Mouse (Mus musculus) liver, embryonic 11.5 days (tissue): ENCODE measurements at regions not wholly inside any gene's neighbourhood (a gene's known extent, or its start where the extent isn't known, plus 50 kb on each side); places are given as distances from the start of the nearest gene placed in this dataset.

Experiments
- ATAC-seq: fragments of 200-750 bp; cut with Nextera tagmentation; replicated peaks from 2 replicates; pipeline ENCODE4 v1.8.0; 2017; ENCODE audit warnings: moderate number of reproducible peaks, mild to moderate bottlenecking, moderate TSS enrichment, moderate library complexity; ENCODE audit not compliant: low FRiP score
- DNase-seq: peaks from one replicate; pipeline ENCODE4 v3.0.0-alpha.2; 2017; ENCODE audit warnings: low spot score
- H3K27ac ChIP-seq: fragments of 300-500 bp; sonication (generic); 2 replicates; pipeline ENCODE4 v1.5.1; 2014; ENCODE audit warnings: mild to moderate bottlenecking, low read depth, low read length, control low read depth
- H3K27me3 ChIP-seq: fragments of 300-500 bp; sonication (generic); replicated peaks from 2 replicates; pipeline ENCODE4 v1.6.1; 2014; ENCODE audit warnings: low read length, mixed read lengths; ENCODE audit not compliant: control insufficient read depth, insufficient read depth
- H3K36me3 ChIP-seq: fragments of 300-500 bp; sonication (generic); 2 replicates; pipeline ENCODE4 v1.6.1; 2014; ENCODE audit warnings: mild to moderate bottlenecking, low read length, moderate library complexity, mixed read lengths; ENCODE audit not compliant: control insufficient read depth, insufficient read depth
- H3K4me1 ChIP-seq: fragments of 300-500 bp; sonication (generic); replicated peaks from 2 replicates; pipeline ENCODE4 v1.6.1; 2014; ENCODE audit warnings: low read length, mixed read lengths; ENCODE audit not compliant: control insufficient read depth, insufficient read depth
- H3K4me2 ChIP-seq: fragments of 300-500 bp; sonication (generic); 2 replicates; pipeline ENCODE4 v1.6.1; 2014; ENCODE audit warnings: mild to moderate bottlenecking, control low read depth, moderate library complexity
- H3K4me3 ChIP-seq: fragments of 300-500 bp; sonication (generic); 2 replicates; pipeline ENCODE4 v1.5.1; 2014; ENCODE audit warnings: low read depth, low read length, control low read depth
- H3K9ac ChIP-seq: fragments of 300-500 bp; sonication (generic); 2 replicates; pipeline ENCODE4 v1.6.1; 2014; ENCODE audit warnings: low read depth, low read length, control low read depth
- H3K9me3 ChIP-seq: fragments of 300-500 bp; sonication (generic); 2 replicates; pipeline ENCODE4 v1.6.1; 2016; ENCODE audit warnings: low read length, inconsistent platforms, mixed read lengths; ENCODE audit not compliant: control insufficient read depth
- WGBS: fragments of 180-500 bp; shearing (Covaris S2); extraction: QIAGEN DNeasy Blood & Tissue Kit; methylation state at CpG from one replicate; pipeline ENCODE4 v1.1.7; 2014; 5-methylcytosine and 5-hydroxymethylcytosine counted together

DNA sequence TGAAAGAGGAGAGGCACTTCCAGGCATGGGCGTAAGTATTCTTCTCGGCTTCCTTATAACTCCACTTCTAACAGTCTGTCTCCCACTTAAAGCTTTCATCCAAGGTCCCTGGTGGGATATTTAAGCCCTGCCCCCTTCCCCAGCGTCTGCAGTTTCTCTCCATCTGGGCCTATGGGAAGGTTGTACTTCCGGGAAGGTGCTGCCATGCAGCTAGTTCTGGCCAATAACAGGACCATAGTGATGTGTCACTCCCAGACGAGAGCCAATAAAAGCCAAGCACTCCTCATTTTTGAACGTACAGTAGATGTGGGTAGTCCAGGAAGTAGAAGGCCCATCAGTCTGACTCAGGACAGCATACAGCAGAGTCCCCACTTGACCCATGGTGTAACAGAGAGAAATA, 121.0 kb downstream of the Drd1 start:
- Histone ChIP-seq H3K27ac (no peak overlapping the region), H3K27me3 (no peaks in the 10 kb centered on the region), H3K4me2 (no peak overlapping the region), H3K9ac (no peak overlapping the region), H3K4me1 (no peaks in the 10 kb centered on the region), H3K9me3 (no peaks in the 10 kb centered on the region), H3K36me3 (no peaks in the 10 kb centered on the region), H3K4me3 (no peak overlapping the region)
- ATAC-seq, result no peak
- DNase-seq, result no peak
- 75% methylated on average over 6 of the region's 6 CpGs for WGBS

DNA sequence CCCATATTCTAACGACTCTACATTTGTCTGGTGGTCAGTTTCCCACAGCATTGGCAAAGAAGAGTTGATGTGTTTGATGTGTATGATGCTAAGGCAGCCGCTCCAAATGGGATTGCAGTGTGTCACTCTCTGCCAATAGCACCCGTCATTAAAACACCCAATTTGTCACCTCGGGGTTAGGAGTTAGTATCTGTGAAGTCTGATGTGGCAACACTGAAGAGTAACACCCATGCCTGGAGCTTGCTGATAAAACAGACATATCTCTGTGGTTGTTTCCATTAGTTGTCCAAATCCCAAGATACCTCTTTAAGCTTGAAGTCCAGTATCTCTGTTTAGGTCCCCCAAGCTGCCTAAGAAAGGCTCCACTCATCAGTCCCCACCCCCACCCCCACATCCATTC, 129.4 kb downstream of the Drd1 start:
- 59% methylated on average over 4 of the region's 4 CpGs for whole genome bisulfite sequencing
- Histone ChIP-seq H3K27me3 (0 out of 2 replicates have a peak, but pooled peaks cover 2% of the 10 kb centered on the region), H3K4me2 (no peak overlapping the region), H3K4me1 (no peaks in the 10 kb centered on the region), H3K4me3 (no peak overlapping the region), H3K36me3 (no peaks in the 10 kb centered on the region), H3K9me3 (no peaks in the 10 kb centered on the region), H3K27ac (no peak overlapping the region), H3K9ac (no peak overlapping the region)
- peak; percentile 49; the same call in 1 of the 2 replicates for ATAC-seq
- DNase-seq, result no peak

DNA sequence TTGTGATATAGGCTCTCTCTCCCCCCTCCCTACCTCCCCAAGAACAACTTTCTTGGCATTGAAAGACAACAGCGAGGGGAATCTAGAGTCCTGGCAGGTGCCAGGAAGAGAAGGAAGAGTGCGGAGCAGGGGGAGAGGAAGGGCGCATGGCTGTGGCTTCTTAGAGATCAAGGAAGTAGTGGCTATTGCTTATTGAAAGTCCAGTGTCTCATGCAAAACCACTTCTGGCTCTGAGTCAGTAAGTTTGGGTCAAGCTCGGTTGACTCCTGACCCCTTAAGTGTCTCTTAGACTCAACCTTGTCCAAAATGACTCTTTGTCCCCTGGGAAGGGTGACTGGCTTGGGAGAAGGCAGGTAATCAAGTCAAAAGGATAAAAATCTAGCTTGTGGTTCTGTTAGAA, 131.1 kb downstream of the Drd1 start:
- WGBS, result 68% methylated on average over 4 of the region's 4 CpGs
- Histone ChIP-seq H3K9me3 (no peaks in the 10 kb centered on the region), H3K27me3 (0 out of 2 replicates have a peak, but pooled peaks cover 2% of the 10 kb centered on the region), H3K27ac (no peak overlapping the region), H3K4me3 (no peak overlapping the region), H3K4me1 (0 out of 2 replicates have a peak, but pooled peaks cover 4% of the 10 kb centered on the region), H3K9ac (no peak overlapping the region), H3K4me2 (no peak overlapping the region), H3K36me3 (no peaks in the 10 kb centered on the region)
- ATAC-seq (no peak), DNase-seq (no peak)

DNA sequence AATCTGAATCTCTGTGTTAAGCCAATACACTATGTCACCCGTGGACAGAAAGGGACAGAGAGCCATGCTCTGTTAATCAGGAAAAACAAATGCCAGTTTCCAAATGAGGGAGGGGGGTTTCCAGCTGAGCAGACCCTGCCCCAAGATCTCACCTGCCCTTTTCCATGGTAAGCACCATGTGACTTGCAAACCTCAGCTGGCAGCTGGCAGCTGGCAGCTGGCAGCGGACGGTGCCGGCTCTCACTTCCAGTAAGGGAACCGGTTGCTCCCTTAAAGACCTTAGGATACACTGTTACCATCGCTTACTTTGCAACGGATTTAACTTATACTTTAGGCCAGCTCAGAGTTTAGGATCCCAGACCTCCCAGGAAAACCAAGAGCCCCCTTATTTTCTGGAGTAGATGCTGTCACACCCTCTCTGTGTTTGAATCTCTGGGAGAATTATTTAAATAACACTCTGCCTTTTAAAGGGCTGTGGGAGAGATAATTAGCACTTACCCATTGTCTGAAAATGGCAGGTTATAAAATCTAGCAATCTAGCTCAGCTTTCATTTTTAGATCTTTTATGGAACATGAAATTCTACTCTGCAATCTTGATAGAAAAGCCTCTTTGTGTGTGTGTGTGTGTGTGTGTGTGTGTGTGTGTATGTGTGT, 131.7 kb downstream of the Drd1 start:
- no peaks in the 10 kb centered on the region for H3K27me3 ChIP-seq
- ATAC-seq (no peak), DNase-seq (no peak)
- H3K4me1 ChIP-seq, result 0 out of 2 replicates have a peak, but pooled peaks cover 4% of the 10 kb centered on the region
- no peak overlapping the region for H3K9ac ChIP-seq
- H3K27ac ChIP-seq, result no peak overlapping the region
- WGBS, result 82% methylated on average over 7 of the region's 7 CpGs
- no peaks in the 10 kb centered on the region for H3K36me3 ChIP-seq
- no peak overlapping the region for H3K4me2 ChIP-seq
- no peak overlapping the region for H3K4me3 ChIP-seq
- H3K9me3 ChIP-seq, result no peaks in the 10 kb centered on the region

DNA sequence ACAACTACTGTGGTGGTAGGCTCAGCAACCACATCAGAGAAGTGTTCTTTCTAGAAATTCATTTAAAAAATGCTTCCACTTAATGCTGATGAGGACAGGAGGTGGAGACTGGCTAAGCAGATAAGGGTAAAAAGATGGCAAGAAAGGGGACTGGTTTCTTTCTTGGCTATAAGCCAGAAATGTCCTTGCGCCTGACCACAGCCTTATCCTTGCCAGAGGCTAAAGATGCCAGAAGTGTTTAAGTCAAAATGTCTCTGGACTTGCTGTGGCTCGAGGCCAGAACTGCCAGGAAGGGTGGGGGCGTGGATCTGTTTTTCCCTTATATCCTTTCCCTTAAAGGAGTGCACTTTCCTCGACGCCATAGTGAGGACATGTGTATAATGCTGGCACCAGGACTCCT, 133.7 kb downstream of the Drd1 start:
- Histone ChIP-seq H3K4me3 (no peak overlapping the region), H3K27ac (no peak overlapping the region), H3K27me3 (no peaks in the 10 kb centered on the region), H3K4me2 (no peak overlapping the region), H3K36me3 (no peaks in the 10 kb centered on the region), H3K4me1 (0 out of 2 replicates have a peak, but pooled peaks cover 4% of the 10 kb centered on the region), H3K9ac (no peak overlapping the region), H3K9me3 (no peaks in the 10 kb centered on the region)
- ATAC-seq, result no peak
- no peak for DNase-seq
- WGBS, result 63% methylated on average over 5 of the region's 5 CpGs

DNA sequence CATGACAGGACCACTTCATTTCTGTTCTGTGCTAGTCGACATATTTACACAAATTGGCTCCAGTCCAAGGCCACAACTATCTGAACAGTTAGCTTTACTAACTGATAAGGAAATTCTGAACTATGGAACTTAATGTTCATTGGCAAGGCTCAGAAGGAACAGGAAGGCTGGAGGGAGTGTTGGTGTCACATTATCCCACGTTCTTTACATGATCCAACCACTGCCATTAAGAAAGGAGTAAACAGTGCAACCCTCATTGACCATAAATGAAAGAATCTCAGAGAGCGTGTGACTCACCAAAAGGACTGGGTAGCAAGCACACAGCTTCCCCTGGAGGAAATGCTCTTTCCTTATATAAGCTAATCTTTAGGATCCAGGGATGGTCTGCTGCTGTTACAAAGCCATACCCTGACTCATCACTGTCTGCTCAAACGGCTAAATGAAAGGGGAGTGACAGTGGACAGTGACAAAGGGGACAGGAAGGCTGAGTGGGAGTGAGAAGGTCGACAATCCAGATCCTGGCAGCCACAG, 135.6 kb downstream of the Drd1 start:
- Histone ChIP-seq H3K9me3 (no peaks in the 10 kb centered on the region), H3K27ac (no peak overlapping the region), H3K4me2 (no peak overlapping the region), H3K4me1 (0 out of 2 replicates have a peak, but pooled peaks cover 4% of the 10 kb centered on the region), H3K27me3 (no peaks in the 10 kb centered on the region), H3K36me3 (no peaks in the 10 kb centered on the region), H3K9ac (no peak overlapping the region), H3K4me3 (no peak overlapping the region)
- WGBS, result 23% methylated on average over 5 of the region's 5 CpGs
- DNase-seq (no peak), ATAC-seq (peak; percentile 23; the same call in 1 of the 2 replicates)

DNA sequence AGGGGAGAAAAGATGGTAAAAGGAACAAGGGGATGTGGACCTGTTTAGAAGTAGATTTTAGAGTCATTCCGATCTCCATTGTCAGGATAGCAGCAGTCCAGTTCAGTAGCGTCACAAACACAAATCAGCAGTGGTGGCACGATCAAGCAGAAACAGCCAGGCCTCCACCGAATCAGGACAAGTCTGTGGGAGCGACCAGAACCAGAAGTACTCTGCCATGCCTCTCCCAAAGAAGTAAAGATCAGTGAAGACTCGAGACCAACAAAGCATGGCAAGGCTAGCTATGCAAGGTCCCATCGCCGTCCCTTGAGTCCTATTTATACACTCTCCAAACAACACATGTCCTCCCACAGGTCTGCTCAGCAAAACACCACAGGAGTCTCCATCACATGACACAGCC, 140.0 kb downstream of the Drd1 start:
- no peak overlapping the region for H3K27ac ChIP-seq
- DNase-seq, result no peak

DNA sequence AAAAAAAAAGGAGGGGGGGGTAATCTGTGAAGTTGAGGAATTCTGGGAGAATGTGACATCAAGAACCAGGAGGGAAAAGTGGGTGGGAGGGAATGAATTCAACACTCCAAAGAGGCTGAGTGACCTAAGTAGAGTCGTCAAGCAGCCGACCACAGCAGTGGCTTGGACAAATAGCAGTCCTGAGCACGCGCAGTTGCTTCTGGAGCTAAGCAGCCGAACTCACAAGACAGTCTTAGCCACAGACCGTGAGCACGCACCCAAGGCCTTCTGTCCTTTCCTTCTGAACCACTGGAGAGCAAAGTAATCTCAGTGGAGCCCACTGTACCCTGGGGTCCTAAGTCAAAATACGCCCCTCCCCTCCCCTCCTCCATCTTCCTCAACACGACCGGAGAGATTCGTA, 141.1 kb downstream of the Drd1 start:
- WGBS, result 89% methylated on average over 11 of the region's 11 CpGs
- Histone ChIP-seq H3K27ac (no peak overlapping the region), H3K4me3 (no peak overlapping the region), H3K9ac (no peak overlapping the region), H3K4me2 (no peak overlapping the region), H3K36me3 (no peaks in the 10 kb centered on the region), H3K27me3 (no peaks in the 10 kb centered on the region), H3K4me1 (0 out of 2 replicates have a peak, but pooled peaks cover under 1% of the 10 kb centered on the region), H3K9me3 (no peaks in the 10 kb centered on the region)
- no peak for DNase-seq
- ATAC-seq, result no peak

More for the DNA sequence above, 140.0 kb downstream of the Drd1 start:
- no peaks in the 10 kb centered on the region for H3K27me3 ChIP-seq
- no peaks in the 10 kb centered on the region for H3K9me3 ChIP-seq
- ATAC-seq, result no peak
- WGBS, result 84% methylated on average over 8 of the region's 8 CpGs
- H3K4me3 ChIP-seq, result no peak overlapping the region
- 0 out of 2 replicates have a peak, but pooled peaks cover 4% of the 10 kb centered on the region for H3K4me1 ChIP-seq
- no peaks in the 10 kb centered on the region for H3K36me3 ChIP-seq
- no peak overlapping the region for H3K4me2 ChIP-seq
- no peak overlapping the region for H3K9ac ChIP-seq

DNA sequence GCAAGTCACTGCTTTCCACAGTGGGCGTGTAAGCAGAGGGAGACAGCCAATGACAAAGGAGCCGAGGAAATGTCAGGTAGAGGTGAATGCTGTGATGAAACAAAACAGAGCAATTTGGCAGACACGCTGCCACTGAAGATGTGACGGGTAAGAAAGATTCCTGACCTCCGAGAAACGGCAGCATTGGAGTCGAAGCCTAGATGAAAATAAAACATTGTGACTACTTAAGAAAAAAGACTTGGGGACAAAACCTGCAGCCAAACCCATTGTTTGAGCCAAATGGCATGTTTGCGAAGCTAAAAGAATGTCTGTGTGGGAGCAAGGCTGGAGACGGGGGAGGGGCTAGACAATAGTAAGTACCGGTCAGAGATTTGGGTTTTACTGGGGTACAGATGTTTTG, 142.0 kb downstream of the Drd1 start:
- no peak overlapping the region for H3K27ac ChIP-seq
- H3K4me1 ChIP-seq, result no peaks in the 10 kb centered on the region
- H3K9me3 ChIP-seq, result no peaks in the 10 kb centered on the region
- no peak for ATAC-seq
- no peaks in the 10 kb centered on the region for H3K27me3 ChIP-seq
- no peak overlapping the region for H3K4me2 ChIP-seq
- WGBS, result 60% methylated on average over 10 of the region's 10 CpGs
- DNase-seq, result no peak
- H3K4me3 ChIP-seq, result no peak overlapping the region
- H3K36me3 ChIP-seq, result no peaks in the 10 kb centered on the region
- no peak overlapping the region for H3K9ac ChIP-seq
